Mouse (Mus musculus) liver, embryonic 11.5 days (tissue): ENCODE measurements at regions not wholly inside any gene's neighbourhood (a gene's known extent, or its start where the extent isn't known, plus 50 kb on each side); places are given as distances from the start of the nearest gene placed in this dataset.
"Not testable (repeated sequence)": the region's sequence is repeated elsewhere in the genome, so short reads cannot be mapped to it uniquely, and the experiment has no call there.

Source experiments
- ATAC-seq: fragments of 200-750 bp; cut with Nextera tagmentation; replicated peaks from 2 replicates; pipeline ENCODE4 v1.8.0; 2017; ENCODE audit warnings: moderate number of reproducible peaks, mild to moderate bottlenecking, moderate TSS enrichment, moderate library complexity; ENCODE audit not compliant: low FRiP score
- DNase-seq: peaks from one replicate; pipeline ENCODE4 v3.0.0-alpha.2; 2017; ENCODE audit warnings: low spot score
- H3K27ac ChIP-seq: fragments of 300-500 bp; sonication (generic); 2 replicates; pipeline ENCODE4 v1.5.1; 2014; ENCODE audit warnings: mild to moderate bottlenecking, low read depth, low read length, control low read depth
- H3K27me3 ChIP-seq: fragments of 300-500 bp; sonication (generic); replicated peaks from 2 replicates; pipeline ENCODE4 v1.6.1; 2014; ENCODE audit warnings: low read length, mixed read lengths; ENCODE audit not compliant: control insufficient read depth, insufficient read depth
- H3K36me3 ChIP-seq: fragments of 300-500 bp; sonication (generic); 2 replicates; pipeline ENCODE4 v1.6.1; 2014; ENCODE audit warnings: mild to moderate bottlenecking, low read length, moderate library complexity, mixed read lengths; ENCODE audit not compliant: control insufficient read depth, insufficient read depth
- H3K4me1 ChIP-seq: fragments of 300-500 bp; sonication (generic); replicated peaks from 2 replicates; pipeline ENCODE4 v1.6.1; 2014; ENCODE audit warnings: low read length, mixed read lengths; ENCODE audit not compliant: control insufficient read depth, insufficient read depth
- H3K4me2 ChIP-seq: fragments of 300-500 bp; sonication (generic); 2 replicates; pipeline ENCODE4 v1.6.1; 2014; ENCODE audit warnings: mild to moderate bottlenecking, control low read depth, moderate library complexity
- H3K4me3 ChIP-seq: fragments of 300-500 bp; sonication (generic); 2 replicates; pipeline ENCODE4 v1.5.1; 2014; ENCODE audit warnings: low read depth, low read length, control low read depth
- H3K9ac ChIP-seq: fragments of 300-500 bp; sonication (generic); 2 replicates; pipeline ENCODE4 v1.6.1; 2014; ENCODE audit warnings: low read depth, low read length, control low read depth
- H3K9me3 ChIP-seq: fragments of 300-500 bp; sonication (generic); 2 replicates; pipeline ENCODE4 v1.6.1; 2016; ENCODE audit warnings: low read length, inconsistent platforms, mixed read lengths; ENCODE audit not compliant: control insufficient read depth
- WGBS: fragments of 180-500 bp; shearing (Covaris S2); extraction: QIAGEN DNeasy Blood & Tissue Kit; methylation state at CpG from one replicate; pipeline ENCODE4 v1.1.7; 2014; 5-methylcytosine and 5-hydroxymethylcytosine counted together

DNA sequence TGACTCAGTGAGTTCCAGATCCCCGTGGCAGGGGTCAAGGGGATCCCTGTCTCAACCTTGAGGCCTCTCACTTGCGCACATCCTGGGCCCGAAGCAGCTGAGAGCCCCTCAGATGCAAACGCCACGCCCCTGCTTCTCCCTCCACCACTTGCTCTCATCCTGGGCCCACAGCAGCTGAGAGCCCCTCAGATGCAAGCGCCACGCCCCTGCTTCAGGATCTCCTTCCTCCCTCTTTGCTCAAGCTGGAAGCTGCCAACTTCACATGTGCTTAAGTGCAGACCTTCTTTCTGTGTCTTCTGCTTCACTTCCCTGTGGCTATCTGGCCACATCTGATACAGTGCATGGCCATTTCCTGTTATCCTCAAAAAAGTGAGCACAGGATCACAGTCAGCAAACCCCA is 416.1 kb upstream of the Ercc4 start:
- no peak overlapping the region for H3K27ac ChIP-seq
- no peaks in the 10 kb centered on the region for H3K27me3 ChIP-seq
- DNase-seq (no peak), ATAC-seq (no peak)
- H3K9me3 ChIP-seq = no peaks in the 10 kb centered on the region
- H3K4me3 ChIP-seq = no peak overlapping the region
- no peaks in the 10 kb centered on the region for H3K36me3 ChIP-seq
- 32% methylated on average over 7 of the region's 7 CpGs for WGBS
- H3K4me1 ChIP-seq = peaks cover 11% of the 10 kb centered on the region
- H3K4me2 ChIP-seq = no peak overlapping the region
- H3K9ac ChIP-seq = no peak overlapping the region

DNA sequence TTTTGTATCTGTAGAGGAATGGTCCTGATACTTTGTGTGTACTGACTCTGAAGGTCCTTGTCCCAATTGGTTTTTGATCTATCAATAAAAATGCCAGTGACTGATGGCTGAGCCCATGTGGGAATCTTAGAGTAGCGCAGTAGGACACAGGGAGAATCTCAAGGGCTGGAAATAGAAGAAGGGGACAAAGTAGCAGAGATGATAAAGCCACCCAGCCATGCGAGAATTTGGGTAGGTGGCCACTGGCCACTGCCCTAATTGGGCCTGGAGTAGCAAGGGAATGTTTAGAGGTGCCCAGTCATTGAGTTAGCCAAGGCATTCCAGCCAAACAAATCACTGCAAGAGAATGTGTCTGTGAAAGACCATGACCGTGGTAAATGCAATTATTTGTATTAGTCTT is 414.8 kb upstream of the Ercc4 start:
- Histone ChIP-seq H3K9me3 (no peaks in the 10 kb centered on the region), H3K27me3 (no peaks in the 10 kb centered on the region), H3K4me2 (no peak overlapping the region), H3K9ac (no peak overlapping the region), H3K36me3 (no peaks in the 10 kb centered on the region), H3K4me1 (peaks cover 11% of the 10 kb centered on the region), H3K27ac (no peak overlapping the region), H3K4me3 (no peak overlapping the region)
- 73% methylated on average over 3 of the region's 3 CpGs for WGBS
- no peak for ATAC-seq
- DNase-seq = no peak

DNA sequence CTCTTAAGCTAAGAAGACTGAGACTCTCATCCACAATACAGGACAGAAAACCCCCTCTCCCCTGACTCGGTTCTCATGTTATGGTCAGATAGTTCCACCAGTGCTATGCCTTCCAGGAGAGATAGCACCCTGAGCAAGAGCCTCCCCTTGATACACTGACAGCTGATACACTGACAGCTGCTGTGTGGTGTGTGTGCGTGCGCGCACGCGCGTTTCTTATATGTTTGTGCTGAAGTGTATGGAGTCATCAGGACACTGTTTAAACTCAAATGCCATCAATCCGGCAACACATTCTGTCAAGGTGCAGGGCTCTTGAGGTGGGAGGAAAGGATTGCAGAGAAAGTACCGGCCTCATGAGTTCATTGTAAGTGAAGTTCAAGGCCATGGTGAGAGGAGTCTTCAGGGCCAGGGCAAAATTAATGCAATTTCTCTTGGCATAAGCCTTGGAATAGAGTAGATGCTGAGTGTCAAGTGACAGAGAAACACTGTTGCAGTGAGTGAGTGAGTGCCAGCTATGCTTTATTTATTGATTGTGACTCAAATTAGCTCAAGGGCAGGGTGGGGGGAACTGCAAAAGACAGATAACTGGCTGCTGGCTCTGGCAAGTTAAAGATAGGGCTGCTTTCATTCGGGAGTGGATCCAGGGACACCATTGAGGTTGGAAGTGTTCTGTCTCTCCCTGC is 412.4 kb upstream of the Ercc4 start:
- peak; percentile 36 for DNase-seq
- Histone ChIP-seq H3K4me2 (peak overlapping the region; percentile 49), H3K9ac (no peak overlapping the region)

DNA sequence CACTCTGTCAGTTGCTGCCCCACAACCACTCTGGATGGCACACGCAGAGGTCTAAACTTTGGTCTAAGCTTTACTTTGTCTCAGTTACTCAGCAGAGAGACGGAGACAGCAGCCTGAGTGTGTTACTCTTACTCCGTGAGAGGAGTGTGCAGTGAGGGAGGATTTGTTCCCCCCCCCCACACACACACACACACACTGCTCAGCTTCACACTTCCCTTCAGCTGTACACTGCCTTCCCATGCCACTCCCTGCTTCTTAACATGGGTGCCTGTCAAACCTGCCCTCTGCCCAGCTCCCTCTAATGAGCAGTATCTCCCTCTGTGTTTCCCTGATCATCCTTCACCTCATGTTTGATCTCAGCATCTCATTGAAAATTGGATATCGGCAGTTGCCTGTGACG is 409.9 kb upstream of the Ercc4 start:
- Histone ChIP-seq H3K9me3 (no peaks in the 10 kb centered on the region), H3K36me3 (no peaks in the 10 kb centered on the region), H3K4me2 (no peak overlapping the region), H3K27ac (no peak overlapping the region), H3K27me3 (no peaks in the 10 kb centered on the region), H3K4me1 (peaks cover 11% of the 10 kb centered on the region), H3K4me3 (no peak overlapping the region), H3K9ac (no peak overlapping the region)
- WGBS = 86% methylated on average over 5 of the region's 5 CpGs
- no peak for ATAC-seq
- no peak for DNase-seq

More for the DNA sequence above, 412.4 kb upstream of the Ercc4 start:
- H3K9me3 ChIP-seq = no peaks in the 10 kb centered on the region
- H3K4me3 ChIP-seq = no peak overlapping the region
- peak; percentile 94 for ATAC-seq
- WGBS = 52% methylated on average over 10 of the region's 10 CpGs
- peak overlapping the region; percentile 60 for H3K27ac ChIP-seq
- no peaks in the 10 kb centered on the region for H3K27me3 ChIP-seq
- peaks cover 11% of the 10 kb centered on the region for H3K4me1 ChIP-seq
- H3K36me3 ChIP-seq = no peaks in the 10 kb centered on the region

DNA sequence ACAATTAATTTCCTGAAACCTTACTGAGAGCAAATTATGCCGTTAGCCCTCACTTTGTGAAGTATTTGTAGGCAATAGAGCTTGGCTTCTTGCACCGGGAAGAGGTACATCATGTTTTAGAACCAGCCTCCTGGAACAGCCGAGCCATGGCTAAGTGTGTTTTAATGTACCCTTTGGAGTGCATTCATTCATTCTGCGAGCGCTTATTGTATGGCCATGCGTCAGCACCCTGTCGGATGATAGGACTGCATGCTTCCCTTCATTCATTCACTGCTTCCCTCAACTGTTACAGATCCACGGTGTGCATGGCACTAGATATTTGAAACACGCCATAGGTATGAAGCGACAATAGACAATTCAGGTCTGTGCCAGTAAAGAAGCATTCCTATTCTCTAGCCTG is 409.4 kb upstream of the Ercc4 start:
- Histone ChIP-seq H3K36me3 (no peaks in the 10 kb centered on the region), H3K9me3 (no peaks in the 10 kb centered on the region), H3K4me2 (no peak overlapping the region), H3K4me3 (no peak overlapping the region), H3K9ac (no peak overlapping the region), H3K4me1 (peaks cover 11% of the 10 kb centered on the region), H3K27ac (no peak overlapping the region), H3K27me3 (no peaks in the 10 kb centered on the region)
- 89% methylated on average over 10 of the region's 10 CpGs for WGBS
- DNase-seq (no peak), ATAC-seq (no peak)

DNA sequence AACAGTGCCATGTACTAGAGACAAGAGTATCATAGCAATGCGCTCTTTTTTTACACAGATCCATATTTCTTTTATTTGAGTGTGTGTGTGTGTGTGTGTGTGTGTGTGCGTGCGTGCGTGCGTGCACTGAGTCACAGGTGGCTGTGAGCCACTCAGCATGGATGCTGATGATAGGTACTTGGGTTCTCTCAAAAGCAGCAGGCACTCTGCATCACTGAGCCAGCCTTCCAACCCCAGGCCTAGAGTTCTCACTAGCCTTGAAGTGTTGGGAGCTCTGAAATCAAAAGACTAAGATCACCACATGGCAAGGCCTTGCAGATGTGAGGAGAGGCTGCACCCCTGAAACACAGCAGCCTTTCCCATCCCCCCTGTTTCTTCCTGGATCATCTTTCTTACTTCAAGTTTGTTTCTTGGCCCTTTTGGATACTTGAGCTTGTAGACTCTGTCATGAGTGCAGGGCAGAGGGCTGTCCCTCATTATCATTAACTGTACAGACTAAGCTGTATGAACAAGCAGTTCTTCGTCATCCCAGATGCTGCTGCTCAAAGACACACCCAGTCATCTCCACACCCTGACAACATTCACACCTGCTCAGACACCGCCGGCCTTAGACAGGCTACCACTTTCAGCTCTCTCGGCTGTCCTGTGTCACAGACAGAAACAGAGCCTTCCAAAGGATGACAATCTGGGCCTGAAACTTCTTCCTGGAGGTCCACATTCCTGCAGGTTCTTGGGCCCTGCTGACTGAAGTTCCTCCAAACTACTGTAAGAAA is 405.5 kb upstream of the Ercc4 start:
- DNase-seq (no peak), ATAC-seq (peak; percentile 93)
- H3K27ac ChIP-seq = no peak overlapping the region
- 82% methylated on average over 9 of the region's 9 CpGs for WGBS
- no peaks in the 10 kb centered on the region for H3K9me3 ChIP-seq
- 0 out of 2 replicates have a peak overlapping the region, but pooled peaks have one; percentile 20 for H3K9ac ChIP-seq
- H3K4me2 ChIP-seq = peak overlapping the region; percentile 33; the same call in 1 of the 2 replicates
- no peaks in the 10 kb centered on the region for H3K4me1 ChIP-seq
- no peaks in the 10 kb centered on the region for H3K27me3 ChIP-seq
- H3K36me3 ChIP-seq = no peaks in the 10 kb centered on the region
- peak overlapping the region; percentile 17; the same call in 1 of the 2 replicates for H3K4me3 ChIP-seq

DNA sequence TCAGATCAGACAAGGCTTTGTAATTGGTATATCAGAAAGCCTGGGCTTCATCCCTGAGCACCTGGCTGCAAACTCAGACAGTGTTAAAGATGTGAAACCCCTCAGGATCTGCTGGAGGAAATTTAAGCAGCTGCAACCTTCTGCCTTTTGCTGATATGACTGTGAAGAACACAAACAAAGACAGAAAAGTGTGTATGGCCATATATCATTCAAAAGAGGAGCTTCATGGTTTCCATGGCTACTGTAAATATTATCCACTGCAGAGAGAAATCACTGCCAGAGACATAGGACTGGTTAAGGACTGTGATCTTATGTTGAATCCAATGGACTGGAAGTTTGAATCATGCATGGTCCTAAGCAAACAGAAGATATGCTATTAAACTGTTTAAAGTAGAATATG is 402.6 kb upstream of the Ercc4 start:
- no peak overlapping the region for H3K27ac ChIP-seq
- no peaks in the 10 kb centered on the region for H3K9me3 ChIP-seq
- ATAC-seq = no peak
- no peaks in the 10 kb centered on the region for H3K4me1 ChIP-seq
- no peak overlapping the region for H3K9ac ChIP-seq
- no peaks in the 10 kb centered on the region for H3K27me3 ChIP-seq
- DNase-seq = no peak
- H3K36me3 ChIP-seq = no peaks in the 10 kb centered on the region
- no peak overlapping the region for H3K4me3 ChIP-seq
- no peak overlapping the region for H3K4me2 ChIP-seq

DNA sequence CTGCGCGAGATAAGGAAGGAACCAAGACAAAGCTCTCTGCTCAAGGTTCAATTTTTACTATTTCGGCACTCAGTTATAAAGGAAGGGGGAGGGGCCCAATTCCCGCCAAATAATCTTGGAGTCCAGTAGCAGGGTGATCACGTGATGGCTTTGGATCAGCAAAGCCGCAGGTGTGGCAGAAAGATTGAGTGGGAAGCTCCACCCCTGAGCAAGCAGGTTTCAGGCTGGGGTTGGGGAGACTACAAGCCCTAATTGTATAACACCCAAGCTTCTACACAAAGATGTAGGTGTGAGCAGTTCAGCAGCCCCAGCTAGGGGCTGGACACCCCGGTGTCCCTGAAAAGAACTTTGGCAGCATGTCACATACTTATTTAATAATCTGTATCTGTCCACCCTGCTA is 388.1 kb upstream of the Ercc4 start:
- not testable (repeated sequence) for H3K27ac ChIP-seq

DNA sequence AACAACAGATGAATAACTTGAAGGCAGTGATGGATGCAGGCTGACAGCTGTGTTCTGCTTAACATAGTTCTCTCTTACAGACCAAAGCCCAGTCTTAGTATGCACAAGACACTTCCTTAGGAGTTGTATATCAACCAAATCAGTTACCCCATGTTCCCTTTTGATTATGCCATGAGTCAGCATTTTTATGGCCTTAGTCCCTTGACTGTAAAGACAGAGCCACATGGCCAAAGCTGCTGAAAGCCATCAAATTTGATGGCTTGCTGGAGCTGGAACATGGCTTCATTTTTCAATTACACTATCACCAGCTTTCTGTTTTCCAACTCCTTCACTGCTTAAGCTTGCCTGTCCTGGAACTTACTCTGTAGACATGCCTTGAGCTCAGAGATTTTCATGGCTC is 383.4 kb upstream of the Ercc4 start:
- H3K4me3 ChIP-seq = no peak overlapping the region
- H3K27ac ChIP-seq = no peak overlapping the region
- no peaks in the 10 kb centered on the region for H3K9me3 ChIP-seq
- no peak overlapping the region for H3K9ac ChIP-seq
- H3K27me3 ChIP-seq = no peaks in the 10 kb centered on the region
- H3K36me3 ChIP-seq = no peaks in the 10 kb centered on the region
- H3K4me2 ChIP-seq = no peak overlapping the region
- DNase-seq (no peak), ATAC-seq (no peak)
- no peaks in the 10 kb centered on the region for H3K4me1 ChIP-seq

More for the DNA sequence above, 388.1 kb upstream of the Ercc4 start:
- not testable (repeated sequence) for H3K4me2 ChIP-seq, H3K9ac ChIP-seq, H3K27me3 ChIP-seq, H3K36me3 ChIP-seq, H3K4me1 ChIP-seq, H3K9me3 ChIP-seq, DNase-seq, H3K4me3 ChIP-seq
- 56% methylated on average over 4 of the region's 7 CpGs for WGBS
- 0 out of 2 replicates have a peak, but pooled peaks have one; percentile 10 for ATAC-seq
